Mouse (Mus musculus) midbrain, postnatal 0 days (tissue): ENCODE measurements around the gene Tmem9b. TPM values are rescaled to one million over a fixed set of nuclear protein-coding genes. Genes with fewer than 3 reads are reported as not detected.

Experiments used
- ATAC-seq: fragments of 200-750 bp; cut with Nextera tagmentation; 2 replicates; pipeline ENCODE4 v1.8.0; 2017; ENCODE audit warnings: moderate number of reproducible peaks, mild to moderate bottlenecking, moderate TSS enrichment, moderate library complexity; ENCODE audit not compliant: low FRiP score
- DNase-seq: peaks from one replicate; pipeline ENCODE4 v3.0.0-alpha.2; 2015; ENCODE audit warnings: low spot score
- H3K27ac ChIP-seq: fragments of 300-500 bp; sonication (generic); 2 replicates; pipeline ENCODE4 v1.5.1; 2014; ENCODE audit warnings: low read depth, mild to moderate bottlenecking, low read length, mixed read lengths
- H3K27me3 ChIP-seq: fragments of 300-500 bp; sonication (generic); 2 replicates; pipeline ENCODE4 v1.6.1; 2014; ENCODE audit warnings: low read length, control low read depth, mixed read lengths; ENCODE audit not compliant: insufficient read depth
- H3K36me3 ChIP-seq: fragments of 300-500 bp; sonication (generic); 2 replicates; pipeline ENCODE4 v1.6.1; 2014; ENCODE audit warnings: low read length, control low read depth, mixed read lengths; ENCODE audit not compliant: insufficient read depth
- H3K4me1 ChIP-seq: fragments of 300-500 bp; sonication (generic); 2 replicates; pipeline ENCODE4 v1.6.1; 2014; ENCODE audit warnings: mild to moderate bottlenecking, control low read depth, antibody characterized with exemption, low read length, mixed read lengths; ENCODE audit not compliant: insufficient read depth
- H3K4me2 ChIP-seq: fragments of 300-500 bp; sonication (generic); 2 replicates; pipeline ENCODE4 v1.6.1; 2014; ENCODE audit warnings: low read depth, mild to moderate bottlenecking, low read length, mixed read lengths; ENCODE audit not compliant: poor library complexity, severe bottlenecking
- H3K4me3 ChIP-seq: fragments of 300-500 bp; sonication (generic); 2 replicates; pipeline ENCODE4 v1.5.1; 2014; ENCODE audit warnings: low read depth, mild to moderate bottlenecking, low read length, moderate library complexity
- H3K9ac ChIP-seq: fragments of 300-500 bp; sonication (generic); replicated peaks from 2 replicates; pipeline ENCODE4 v1.6.1; 2014; ENCODE audit warnings: mild to moderate bottlenecking, low read length, moderate library complexity, mixed read lengths; ENCODE audit not compliant: poor library complexity, severe bottlenecking
- H3K9me3 ChIP-seq: fragments of 300-500 bp; sonication (generic); 2 replicates; pipeline ENCODE4 v1.6.1; 2016; ENCODE audit warnings: low read length, control low read depth
- CTCF ChIP-seq: IDR thresholded peaks from 2 replicates; pipeline ENCODE4 v1.5.1; 2016; ENCODE audit warnings: antibody characterized with exemption, mild to moderate bottlenecking
- WGBS: fragments of 180-500 bp; shearing (Covaris S2); extraction: QIAGEN DNeasy Blood & Tissue Kit; methylation state at CpG from one replicate; pipeline ENCODE4 v1.1.7; 2014; 5-methylcytosine and 5-hydroxymethylcytosine counted together
- polyA plus RNA-seq: library from polyadenylated mRNA; unstranded; fragments of >200 nt; fragmentation: Nextera tagmentation; extraction: Ambion mirVana; gene quantifications from 2 replicates; pipeline ENCODE4 v1.2.1, GENCODE M21; 2015
- total RNA-seq: library from RNA; depleted of rRNA; stranded (reverse); fragments of >200 nt; gene quantifications from 2 replicates; pipeline ENCODE4 v1.2.3, GENCODE M21; 2014; rRNA removed

Tmem9b gene
- total RNA-seq (316 and 407 TPM in 2 replicates), polyA plus RNA-seq (167 and 169 TPM in 2 replicates)

DNA sequence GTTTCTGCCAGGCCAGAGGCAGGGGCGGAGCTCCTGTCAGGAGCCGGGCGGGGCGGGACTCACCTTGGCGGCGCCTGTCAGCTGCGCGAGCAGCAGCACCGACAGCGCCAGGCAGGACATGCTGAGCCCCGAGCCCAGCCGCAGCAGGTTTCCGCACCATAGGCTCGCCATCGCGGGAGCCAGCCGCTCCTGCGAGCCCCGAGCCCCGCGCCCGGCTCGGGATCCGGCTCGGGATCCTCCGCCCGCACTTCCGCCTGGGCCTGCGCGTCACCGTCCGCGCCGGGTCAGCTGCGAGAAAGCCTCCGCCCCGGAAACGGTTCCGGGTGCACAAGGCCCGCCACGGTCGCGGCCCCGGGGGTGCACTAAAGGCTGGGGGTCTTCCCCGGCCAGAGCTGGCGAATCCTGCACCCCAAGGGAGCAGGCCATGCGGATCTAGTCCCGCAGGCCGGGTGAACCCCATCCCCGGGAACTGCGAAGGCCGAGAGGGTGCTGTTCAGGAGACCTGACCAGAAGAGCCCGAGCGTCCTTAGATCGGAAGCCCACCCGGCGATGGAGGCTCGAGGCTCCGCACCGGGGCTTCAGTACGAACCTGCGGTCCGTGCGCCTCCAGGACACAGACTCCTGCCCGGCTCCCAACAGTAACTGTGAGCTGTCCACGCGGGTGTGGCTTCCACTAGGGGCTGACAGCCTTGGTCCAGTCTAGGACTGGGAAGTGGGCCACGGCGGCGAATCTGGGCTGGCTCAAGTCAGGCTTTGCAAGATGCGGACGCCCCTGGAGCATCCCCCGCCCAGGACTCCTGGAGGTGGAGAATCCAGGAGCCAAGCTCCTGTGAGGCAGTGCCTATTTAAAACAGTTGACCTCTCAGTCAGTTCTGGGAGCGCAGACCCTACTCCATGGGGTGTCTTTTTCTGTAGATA is at the start of gene Tmem9b:
TSS of gene Tmem9b (minus strand) at position 868 of the 918 bp plus-strand sequence.
- no peaks in the 10 kb centered on the region for H3K9me3 ChIP-seq
- peak; percentile 94 for ATAC-seq
- under 1% methylated on average over 68 of the region's 74 CpGs for WGBS
- H3K36me3 ChIP-seq, result peaks cover 5% of the 10 kb centered on the region; the same call in 1 of the 2 replicates
- TF ChIP-seq CTCF, result peak; percentile 30
- H3K27me3 ChIP-seq, result no peaks in the 10 kb centered on the region
- H3K4me2 ChIP-seq, result peak within 1 kb of the TSS; percentile 88
- DNase-seq, result peak; percentile 77
- H3K9ac ChIP-seq, result peak within 1 kb of the TSS; percentile 96
- H3K4me3 ChIP-seq, result peak within 1 kb of the TSS; percentile 91
- peak within 1 kb of the TSS; percentile 86 for H3K27ac ChIP-seq
- H3K4me1 ChIP-seq, result peaks cover 3% of the 10 kb centered on the region; the same call in 1 of the 2 replicates

DNA sequence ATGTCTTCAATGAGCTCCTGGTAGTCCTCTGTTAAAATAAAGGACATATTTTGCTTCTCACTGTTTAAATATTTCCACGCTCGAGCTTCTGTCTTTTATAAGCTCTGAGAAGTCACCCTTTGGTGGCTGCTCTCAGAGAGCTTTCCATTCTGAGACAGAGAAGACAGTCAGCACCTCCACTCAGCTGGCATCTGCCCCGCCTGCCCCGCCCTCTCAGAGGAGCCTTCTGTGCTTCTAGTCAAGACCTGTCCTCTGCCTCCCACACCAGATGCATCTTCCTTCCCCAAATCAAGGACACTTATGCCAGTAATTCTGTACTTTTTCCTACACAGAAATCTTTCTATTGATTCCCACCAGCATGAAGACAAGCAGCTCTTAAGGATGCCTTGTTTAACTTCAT is 48.0 kb upstream of the Tmem9b start:
- TF ChIP-seq CTCF, result no peak
- Histone ChIP-seq H3K27ac (no peak overlapping the region), H3K9ac (no peak overlapping the region), H3K4me1 (no peaks in the 10 kb centered on the region), H3K27me3 (no peaks in the 10 kb centered on the region), H3K36me3 (no peaks in the 10 kb centered on the region), H3K4me2 (no peak overlapping the region), H3K9me3 (no peaks in the 10 kb centered on the region), H3K4me3 (no peak overlapping the region)
- ATAC-seq (no peak), DNase-seq (no peak)
- 92% methylated on average over 4 of the region's 4 CpGs for WGBS

DNA sequence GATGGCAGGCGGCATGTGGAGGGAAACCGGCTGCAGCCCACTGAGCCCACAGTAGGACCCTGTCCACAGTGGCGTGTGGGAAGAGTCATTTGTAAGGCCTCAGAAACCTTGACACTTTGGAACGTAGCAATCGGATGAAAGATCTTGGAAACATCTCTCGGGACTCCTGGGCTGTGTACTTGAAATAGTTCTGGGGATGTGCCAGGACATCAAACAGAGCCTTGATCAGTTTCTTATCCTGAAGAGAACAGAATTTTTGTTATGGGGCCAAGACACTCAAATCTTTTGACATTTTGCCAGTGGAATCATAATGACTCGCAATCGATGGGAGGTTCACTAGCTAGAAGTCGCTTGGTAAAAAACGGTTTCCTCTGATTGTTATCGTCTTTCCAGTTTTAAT is 46.5 kb upstream of the Tmem9b start:
- ATAC-seq (no peak), DNase-seq (peak; percentile 34)
- Histone ChIP-seq H3K36me3 (no peaks in the 10 kb centered on the region), H3K27ac (no peak overlapping the region), H3K4me1 (no peaks in the 10 kb centered on the region), H3K4me3 (no peak overlapping the region), H3K4me2 (no peak overlapping the region), H3K27me3 (no peaks in the 10 kb centered on the region), H3K9ac (no peak overlapping the region), H3K9me3 (no peaks in the 10 kb centered on the region)
- no peak for TF ChIP-seq CTCF
- WGBS, result 74% methylated on average over 11 of the region's 11 CpGs

DNA sequence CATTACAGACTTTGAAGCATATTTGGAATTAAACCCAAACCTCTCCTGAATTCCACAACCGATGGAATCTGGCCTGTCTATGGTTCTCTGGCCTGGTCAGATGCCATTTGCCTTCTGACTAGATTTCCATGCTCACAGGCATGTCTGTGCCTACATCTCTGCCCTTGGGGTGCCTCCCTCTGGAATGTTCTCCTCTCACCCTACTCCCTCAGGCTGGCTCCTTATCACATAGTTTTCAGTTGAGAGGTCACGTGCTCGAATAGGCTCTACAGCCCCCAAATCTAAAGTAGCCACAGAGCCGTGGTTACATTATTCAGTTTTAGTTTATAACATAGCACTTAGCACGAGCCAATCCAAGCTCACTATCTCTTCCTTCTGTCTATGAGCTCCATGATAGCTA is 42.9 kb upstream of the Tmem9b start:
- 79% methylated on average over 5 of the region's 5 CpGs for WGBS
- no peak overlapping the region for H3K4me3 ChIP-seq

DNA sequence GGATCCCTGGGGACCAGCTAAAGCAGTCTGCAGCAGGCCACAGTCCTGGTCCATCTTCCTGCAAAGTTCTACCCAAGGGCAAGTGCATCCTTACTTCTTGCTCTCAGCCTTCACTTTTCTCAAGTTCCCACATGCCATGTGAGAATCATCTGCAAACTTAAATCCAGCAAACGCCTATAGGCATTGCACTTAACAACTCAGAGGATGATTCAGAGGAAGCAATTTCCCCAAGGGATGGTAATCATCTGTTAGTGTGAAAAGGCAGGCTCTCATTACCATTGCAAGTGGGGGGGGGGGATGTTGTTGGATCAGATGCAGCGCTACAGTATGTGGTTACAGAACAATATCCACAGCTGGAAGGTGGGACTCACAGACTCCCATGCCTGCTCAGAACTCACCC is 41.9 kb upstream of the Tmem9b start:
- Histone ChIP-seq H3K36me3 (no peaks in the 10 kb centered on the region), H3K27me3 (no peaks in the 10 kb centered on the region), H3K9ac (no peak overlapping the region), H3K27ac (no peak overlapping the region), H3K4me2 (no peak overlapping the region), H3K4me3 (no peak overlapping the region), H3K9me3 (no peaks in the 10 kb centered on the region), H3K4me1 (no peaks in the 10 kb centered on the region)
- no peak for TF ChIP-seq CTCF
- DNase-seq (no peak), ATAC-seq (no peak)
- 72% methylated on average over 2 of the region's 2 CpGs for WGBS

More for the DNA sequence above, 42.9 kb upstream of the Tmem9b start:
- no peaks in the 10 kb centered on the region for H3K27me3 ChIP-seq
- no peak overlapping the region for H3K27ac ChIP-seq
- H3K9ac ChIP-seq, result no peak overlapping the region
- DNase-seq (no peak), ATAC-seq (no peak)
- TF ChIP-seq CTCF, result no peak
- H3K4me1 ChIP-seq, result no peaks in the 10 kb centered on the region
- no peak overlapping the region for H3K4me2 ChIP-seq
- H3K36me3 ChIP-seq, result no peaks in the 10 kb centered on the region
- no peaks in the 10 kb centered on the region for H3K9me3 ChIP-seq

DNA sequence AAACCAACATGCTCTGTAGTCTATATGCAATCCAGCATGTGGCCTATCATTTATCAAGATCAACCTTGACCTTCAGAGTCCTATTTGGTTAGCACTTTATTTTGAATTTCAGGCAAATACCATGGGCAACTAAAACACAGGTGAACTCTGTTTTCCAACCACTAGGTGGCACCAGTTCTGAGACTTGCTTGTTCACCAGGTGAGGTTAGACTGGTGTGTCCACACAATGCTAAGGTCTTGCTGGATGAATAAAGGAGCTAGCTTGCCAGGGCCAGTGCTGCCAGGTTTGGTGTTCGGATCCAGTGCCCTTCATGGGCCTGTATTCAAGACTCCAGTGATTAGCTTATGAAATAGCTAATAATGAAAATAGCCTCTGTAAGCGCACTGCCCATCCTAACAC is 40.1 kb upstream of the Tmem9b start:
- ATAC-seq (no peak; the same call in 1 of the 2 replicates), DNase-seq (peak; percentile 80)
- peak; percentile 76 for TF ChIP-seq CTCF
- no peaks in the 10 kb centered on the region for H3K36me3 ChIP-seq
- H3K4me3 ChIP-seq, result no peak overlapping the region
- no peak overlapping the region for H3K27ac ChIP-seq
- H3K27me3 ChIP-seq, result no peaks in the 10 kb centered on the region
- H3K9me3 ChIP-seq, result no peaks in the 10 kb centered on the region
- WGBS, result 79% methylated on average over 2 of the region's 2 CpGs
- no peak overlapping the region for H3K4me2 ChIP-seq
- H3K4me1 ChIP-seq, result no peaks in the 10 kb centered on the region
- no peak overlapping the region for H3K9ac ChIP-seq
